Mouse (Mus musculus) bone marrow macrophage, adult 2 months (primary cell): ENCODE results near the gene Cadm2.

Experiments used
- CTCF ChIP-seq: IDR thresholded peaks from 2 replicates; pipeline ENCODE4 v1.5.1; 2012; ENCODE audit warnings: low read depth, mild to moderate bottlenecking, low read length, moderate library complexity
- POLR2A ChIP-seq: IDR thresholded peaks from 2 replicates; pipeline ENCODE4 v1.6.1; 2012; ENCODE audit warnings: mild to moderate bottlenecking, low read depth, low read length, borderline replicate concordance

DNA sequence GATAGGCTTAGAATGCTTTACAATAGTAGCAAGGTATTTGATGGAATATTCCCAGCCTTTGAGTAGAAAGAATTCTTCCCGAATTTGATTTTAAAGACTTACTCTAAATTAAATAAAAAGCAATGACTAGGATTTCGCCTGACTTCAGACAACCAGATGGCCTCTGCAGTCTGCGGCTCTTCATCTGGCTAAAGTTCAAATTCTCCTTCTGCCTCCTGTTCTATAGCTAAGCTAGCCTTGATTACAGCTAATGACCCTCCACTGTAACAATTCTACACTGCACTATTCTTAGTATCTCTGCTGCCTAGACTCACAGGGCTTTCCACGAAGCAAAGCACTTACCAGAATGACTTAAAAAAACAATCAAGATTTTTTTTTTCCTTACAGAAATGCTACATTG, 495.9 kb downstream of the Cadm2 start:
- TF ChIP-seq CTCF (no peak), POLR2A (no peak)
